Mouse (Mus musculus) cerebellum, adult 11 months (tissue): ENCODE data around the gene Pgam2.
"Not testable (repeated sequence)": the region's sequence is repeated elsewhere in the genome, so short reads cannot be mapped to it uniquely, and the experiment has no call there.

Experiments used
- DNase-seq: peaks from one replicate; pipeline ENCODE4 v3.0.0; 2022

Pgam2 gene

GRCm38 (mm10) chr11:5803551-5803981 lies at the start of gene Pgam2:
Gene Pgam2, minus strand, starts transcription at chr11:5803733.
- DNase-seq, result no peak

- no peak for DNase-seq
These were observed 48.8 kb upstream of the Pgam2 start for GRCm38 (mm10) chr11:5852314-5852713.

- no peak for DNase-seq
These were observed 47.6 kb upstream of the Pgam2 start for GRCm38 (mm10) chr11:5851021-5851736.

- DNase-seq, result no peak
These were observed 46.9 kb upstream of the Pgam2 start for GRCm38 (mm10) chr11:5850452-5850851.

GRCm38 (mm10) chr11:5849316-5849715 lies 45.8 kb upstream of the Pgam2 start:
- DNase-seq, result no peak

- DNase-seq, result no peak
These were observed 45.2 kb upstream of the Pgam2 start for GRCm38 (mm10) chr11:5848741-5849140.

GRCm38 (mm10) chr11:5846639-5847345 lies 43.3 kb upstream of the Pgam2 start:
- no peak for DNase-seq

GRCm38 (mm10) chr11:5843131-5843530 lies 39.6 kb upstream of the Pgam2 start:
- DNase-seq, result no peak

- no peak for DNase-seq
These were observed 38.2 kb upstream of the Pgam2 start for GRCm38 (mm10) chr11:5841751-5842150.

GRCm38 (mm10) chr11:5840346-5840745 lies 36.8 kb upstream of the Pgam2 start:
- no peak for DNase-seq

GRCm38 (mm10) chr11:5837251-5838246 lies 34.0 kb upstream of the Pgam2 start, which contains the start of gene Polm:
Gene Polm, minus strand, starts transcription at chr11:5838016.
- peak; percentile 93 for DNase-seq

GRCm38 (mm10) chr11:5836126-5836525 lies 32.6 kb upstream of the Pgam2 start:
- peak; percentile 36 for DNase-seq

- DNase-seq, result no peak
These were observed 31.5 kb upstream of the Pgam2 start for GRCm38 (mm10) chr11:5835057-5835456.

- DNase-seq, result no peak
These were observed 31.0 kb upstream of the Pgam2 start for GRCm38 (mm10) chr11:5834506-5834905.

GRCm38 (mm10) chr11:5829327-5829726 lies 25.8 kb upstream of the Pgam2 start:
- DNase-seq, result no peak

GRCm38 (mm10) chr11:5828509-5829191 lies 25.1 kb upstream of the Pgam2 start:
- DNase-seq, result no peak

GRCm38 (mm10) chr11:5827931-5828330 lies 24.4 kb upstream of the Pgam2 start:
- no peak for DNase-seq

GRCm38 (mm10) chr11:5825432-5825831 lies 21.9 kb upstream of the Pgam2 start:
- DNase-seq, result no peak

GRCm38 (mm10) chr11:5819223-5819622 lies 15.7 kb upstream of the Pgam2 start:
- DNase-seq, result no peak

GRCm38 (mm10) chr11:5813381-5813780 lies 9.8 kb upstream of the Pgam2 start:
- no peak for DNase-seq

GRCm38 (mm10) chr11:5809487-5809886 lies 6.0 kb upstream of the Pgam2 start:
- not testable (repeated sequence) for DNase-seq

- DNase-seq, result no peak
These were observed 4.4 kb upstream of the Pgam2 start for GRCm38 (mm10) chr11:5807956-5808355.
